Mouse (Mus musculus) bone marrow macrophage, adult 2 months (primary cell): ENCODE measurements around the gene Tmed1.

ENCODE experiments used
- CTCF ChIP-seq: IDR thresholded peaks from 2 replicates; pipeline ENCODE4 v1.5.1; 2012; ENCODE audit warnings: low read depth, mild to moderate bottlenecking, low read length, moderate library complexity
- POLR2A ChIP-seq: IDR thresholded peaks from 2 replicates; pipeline ENCODE4 v1.6.1; 2012; ENCODE audit warnings: mild to moderate bottlenecking, low read depth, low read length, borderline replicate concordance

DNA sequence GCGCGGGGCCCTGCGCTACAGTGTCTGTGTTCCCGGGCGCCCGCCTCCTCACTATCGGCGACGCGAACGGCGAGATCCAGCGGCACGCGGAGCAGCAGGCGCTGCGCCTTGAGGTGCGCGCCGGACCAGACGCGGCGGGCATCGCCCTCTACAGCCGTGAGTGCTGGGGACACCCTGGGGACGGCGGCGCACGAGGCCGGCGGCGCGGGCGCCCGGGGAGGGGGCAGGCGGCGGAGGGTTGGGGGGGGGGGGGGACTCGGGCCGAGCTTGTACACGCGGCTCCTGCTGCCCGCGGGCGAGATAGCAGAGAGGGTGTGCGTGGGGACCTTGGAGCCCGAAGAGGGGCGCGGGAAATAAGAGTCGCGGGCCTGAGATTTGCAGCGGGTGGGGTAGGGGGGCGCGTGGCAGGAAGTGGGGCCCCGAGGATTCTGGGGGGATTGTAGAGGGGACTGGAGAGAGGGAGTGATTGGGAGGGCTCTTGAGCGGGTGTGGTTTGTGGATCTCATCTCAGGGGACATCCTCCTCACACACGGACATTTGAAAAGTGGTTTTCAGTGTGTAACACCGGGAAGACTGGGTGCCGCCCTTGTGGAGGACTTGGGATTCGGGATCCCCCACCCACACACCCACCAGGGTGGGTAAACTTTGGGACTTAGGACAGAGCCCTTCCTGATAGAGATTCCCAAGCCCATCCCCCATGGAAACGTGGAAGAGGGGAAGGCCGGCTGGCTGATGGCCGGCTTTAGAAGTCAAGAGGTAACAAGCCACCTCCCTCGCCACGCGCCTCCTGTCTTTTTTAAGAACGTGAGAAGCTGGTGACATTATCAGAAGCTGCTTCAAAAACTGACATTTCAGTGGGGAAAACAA, 37.3 kb upstream of the Tmed1 start:
- TF ChIP-seq CTCF (no peak), POLR2A (no peak)
